Mouse (Mus musculus) forebrain, embryonic 12.5 days (tissue): Measurements from ENCODE around the gene Ldhal6b. TPM values are rescaled to one million over a fixed set of nuclear protein-coding genes. Genes with fewer than 3 reads are reported as not detected.

Experiments used
- ATAC-seq: fragments of 200-750 bp; cut with Nextera tagmentation; 2 replicates; pipeline ENCODE4 v1.8.0; 2017; ENCODE audit warnings: moderate TSS enrichment; ENCODE audit not compliant: low FRiP score
- H3K27ac ChIP-seq: fragments of 300-500 bp; sonication (generic); 2 replicates; pipeline ENCODE4 v1.5.1; 2016; ENCODE audit warnings: mild to moderate bottlenecking
- H3K27me3 ChIP-seq: fragments of 300-500 bp; sonication (generic); 2 replicates; pipeline ENCODE4 v1.6.1; 2016; ENCODE audit warnings: mild to moderate bottlenecking
- H3K36me3 ChIP-seq: fragments of 300-500 bp; sonication (generic); replicated peaks from 2 replicates; pipeline ENCODE4 v1.6.1; 2016; ENCODE audit warnings: mild to moderate bottlenecking
- H3K4me1 ChIP-seq: fragments of 300-500 bp; sonication (generic); 2 replicates; pipeline ENCODE4 v1.6.1; 2016
- H3K4me2 ChIP-seq: fragments of 300-500 bp; sonication (generic); 2 replicates; pipeline ENCODE4 v1.6.1; 2016; ENCODE audit warnings: mild to moderate bottlenecking, moderate library complexity
- H3K4me3 ChIP-seq: fragments of 300-500 bp; sonication (generic); replicated peaks from 2 replicates; pipeline ENCODE4 v1.5.1; 2016; ENCODE audit warnings: mild to moderate bottlenecking
- H3K9ac ChIP-seq: fragments of 300-500 bp; sonication (generic); 2 replicates; pipeline ENCODE4 v1.6.1; 2016; ENCODE audit warnings: mild to moderate bottlenecking
- H3K9me3 ChIP-seq: fragments of 300-500 bp; sonication (generic); 2 replicates; pipeline ENCODE4 v1.6.1; 2016
- WGBS: fragments of 180-500 bp; shearing (Covaris S2); methylation state at CpG from one replicate; pipeline ENCODE4 v1.1.7; 2016; 5-methylcytosine and 5-hydroxymethylcytosine counted together
- polyA plus RNA-seq: library from polyadenylated mRNA; unstranded; fragments of >200 nt; fragmentation: Nextera tagmentation; extraction: Ambion mirVana; gene quantifications from 2 replicates; pipeline ENCODE4 v1.2.1, GENCODE M21; 2016

Gene Ldhal6b
- polyA plus RNA-seq, 1 experiment from 2014 or later, result 0.13 TPM

GRCm38 (mm10) chr17:5406566-5406965 lies 12.0 kb downstream of the Ldhal6b start:
- 40% methylated on average over 10 of the region's 10 CpGs for WGBS
- peaks cover 18% of the 10 kb centered on the region for H3K4me1 ChIP-seq
- peaks cover 33% of the 10 kb centered on the region for H3K27me3 ChIP-seq
- H3K4me2 ChIP-seq, result no peak overlapping the region
- H3K9ac ChIP-seq, result no peak overlapping the region
- no peak for ATAC-seq
- H3K27ac ChIP-seq, result no peak overlapping the region
- no peaks in the 10 kb centered on the region for H3K9me3 ChIP-seq
- H3K36me3 ChIP-seq, result peaks cover 10% of the 10 kb centered on the region
- no peak overlapping the region for H3K4me3 ChIP-seq

DNA sequence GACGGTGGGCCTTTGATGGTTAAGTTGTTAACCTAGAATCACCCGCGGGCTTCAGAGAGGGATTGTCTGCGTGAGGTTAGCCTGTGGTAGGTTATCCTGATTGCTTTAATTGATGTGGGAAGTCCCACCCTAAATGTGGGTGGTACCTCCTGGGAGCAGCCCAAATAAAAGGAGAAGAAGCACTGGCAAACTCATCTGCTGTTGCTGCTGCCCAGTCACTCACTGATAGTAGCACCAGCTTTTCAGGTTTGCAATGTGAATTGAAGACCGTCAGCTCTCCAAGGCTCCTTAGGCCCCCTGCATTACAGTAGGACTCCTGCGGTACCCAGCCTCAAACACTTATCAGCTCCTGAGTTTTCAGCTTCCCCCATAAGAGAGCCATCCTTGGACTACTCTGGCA lies 14.7 kb downstream of the Ldhal6b start:
- H3K4me2 ChIP-seq, result no peak overlapping the region
- H3K27ac ChIP-seq, result no peak overlapping the region
- 76% methylated on average over 6 of the region's 6 CpGs for WGBS
- no peak overlapping the region for H3K9ac ChIP-seq
- no peak overlapping the region for H3K4me3 ChIP-seq
- no peaks in the 10 kb centered on the region for H3K9me3 ChIP-seq
- H3K27me3 ChIP-seq, result peaks cover 41% of the 10 kb centered on the region
- peaks cover 18% of the 10 kb centered on the region for H3K4me1 ChIP-seq
- no peaks in the 10 kb centered on the region for H3K36me3 ChIP-seq
- ATAC-seq, result no peak

- Histone ChIP-seq H3K4me1 (peaks cover 18% of the 10 kb centered on the region), H3K27me3 (peaks cover 45% of the 10 kb centered on the region), H3K9ac (no peak overlapping the region), H3K4me3 (no peak overlapping the region), H3K27ac (no peak overlapping the region), H3K4me2 (peak overlapping the region; percentile 21; the same call in 1 of the 2 replicates), H3K9me3 (no peaks in the 10 kb centered on the region), H3K36me3 (no peaks in the 10 kb centered on the region)
- ATAC-seq, result peak; percentile 77
- WGBS, result 21% methylated on average over 8 of the region's 8 CpGs
Observed at GRCm38 (mm10) chr17:5402624-5403023, 15.9 kb downstream of the Ldhal6b start.

GRCm38 (mm10) chr17:5402069-5402468 lies 16.5 kb downstream of the Ldhal6b start:
- Histone ChIP-seq H3K9ac (no peak overlapping the region), H3K9me3 (no peaks in the 10 kb centered on the region), H3K27ac (no peak overlapping the region), H3K4me1 (peaks cover 18% of the 10 kb centered on the region), H3K36me3 (no peaks in the 10 kb centered on the region), H3K4me2 (peak overlapping the region; percentile 22; the same call in 1 of the 2 replicates), H3K4me3 (no peak overlapping the region), H3K27me3 (peaks cover 46% of the 10 kb centered on the region)
- peak; percentile 63; the same call in 1 of the 2 replicates for ATAC-seq
- WGBS, result 8% methylated on average over 9 of the region's 9 CpGs

DNA sequence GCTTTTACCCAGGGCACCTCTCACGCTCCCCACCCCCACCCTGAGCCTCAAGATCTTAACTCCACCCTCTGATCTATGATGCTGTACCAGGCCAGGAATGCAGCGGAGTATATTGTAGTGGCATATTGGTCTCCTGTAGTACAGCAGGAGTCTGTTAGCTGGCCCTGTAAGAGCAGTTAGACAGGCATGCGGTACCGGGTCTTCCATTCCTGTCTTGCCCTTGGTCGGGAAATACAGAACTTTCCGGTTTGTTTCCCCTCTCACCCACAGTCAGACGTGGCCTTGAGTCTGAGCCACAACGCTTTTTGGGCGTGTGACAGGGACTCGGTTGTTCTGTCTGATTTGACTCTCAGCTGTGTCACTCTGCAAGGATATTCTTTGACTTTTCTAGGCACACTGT lies 17.3 kb downstream of the Ldhal6b start:
- WGBS, result 91% methylated on average over 10 of the region's 10 CpGs
- ATAC-seq, result no peak
- H3K4me1 ChIP-seq, result peaks cover 13% of the 10 kb centered on the region
- H3K9ac ChIP-seq, result no peak overlapping the region
- no peak overlapping the region for H3K4me2 ChIP-seq
- H3K4me3 ChIP-seq, result no peak overlapping the region
- H3K9me3 ChIP-seq, result no peaks in the 10 kb centered on the region
- peaks cover 51% of the 10 kb centered on the region for H3K27me3 ChIP-seq
- no peaks in the 10 kb centered on the region for H3K36me3 ChIP-seq
- H3K27ac ChIP-seq, result no peak overlapping the region

- ATAC-seq, result no peak
- Histone ChIP-seq H3K9ac (no peak overlapping the region), H3K36me3 (no peaks in the 10 kb centered on the region), H3K4me3 (no peak overlapping the region), H3K27ac (no peak overlapping the region), H3K9me3 (no peaks in the 10 kb centered on the region), H3K27me3 (peaks cover 52% of the 10 kb centered on the region), H3K4me1 (peaks cover 13% of the 10 kb centered on the region), H3K4me2 (no peak overlapping the region)
- WGBS, result 79% methylated on average over 14 of the region's 14 CpGs
Observed at GRCm38 (mm10) chr17:5400435-5401090, 18.0 kb downstream of the Ldhal6b start.

- no peak overlapping the region for H3K4me3 ChIP-seq
- peaks cover 24% of the 10 kb centered on the region for H3K27me3 ChIP-seq
- H3K4me2 ChIP-seq, result no peak overlapping the region
- no peaks in the 10 kb centered on the region for H3K36me3 ChIP-seq
- H3K27ac ChIP-seq, result no peak overlapping the region
- ATAC-seq, result peak; percentile 84
- H3K4me1 ChIP-seq, result peaks cover 6% of the 10 kb centered on the region; the same call in 1 of the 2 replicates
- no peaks in the 10 kb centered on the region for H3K9me3 ChIP-seq
- WGBS, result 35% methylated on average over 33 of the region's 33 CpGs
- no peak overlapping the region for H3K9ac ChIP-seq
Observed at GRCm38 (mm10) chr17:5397148-5398007, 21.2 kb downstream of the Ldhal6b start.

DNA sequence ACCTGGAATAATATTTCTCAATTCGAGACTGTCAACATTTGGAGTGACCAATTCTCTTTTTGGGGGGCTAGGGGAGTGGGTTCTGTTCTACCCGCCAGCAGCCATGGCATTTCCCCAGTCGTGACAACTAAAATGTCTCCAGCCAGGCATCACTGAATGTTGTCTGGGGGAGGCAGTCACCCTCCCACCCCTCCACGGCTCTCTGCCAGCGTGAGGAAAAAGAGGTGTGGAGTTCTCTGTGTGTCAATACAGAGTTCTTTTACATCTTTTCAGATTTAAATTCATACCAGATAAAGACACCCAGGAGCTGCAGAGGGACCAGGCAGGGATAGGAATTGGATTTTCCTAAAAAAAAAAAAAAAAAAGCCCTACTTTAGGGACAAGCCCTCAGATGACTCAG lies 22.4 kb downstream of the Ldhal6b start:
- Histone ChIP-seq H3K4me3 (no peak overlapping the region), H3K27ac (no peak overlapping the region), H3K36me3 (no peaks in the 10 kb centered on the region), H3K4me1 (no peaks in the 10 kb centered on the region), H3K4me2 (no peak overlapping the region), H3K9ac (no peak overlapping the region), H3K9me3 (no peaks in the 10 kb centered on the region), H3K27me3 (peaks cover 24% of the 10 kb centered on the region)
- 69% methylated on average over 5 of the region's 5 CpGs for WGBS
- ATAC-seq, result no peak

DNA sequence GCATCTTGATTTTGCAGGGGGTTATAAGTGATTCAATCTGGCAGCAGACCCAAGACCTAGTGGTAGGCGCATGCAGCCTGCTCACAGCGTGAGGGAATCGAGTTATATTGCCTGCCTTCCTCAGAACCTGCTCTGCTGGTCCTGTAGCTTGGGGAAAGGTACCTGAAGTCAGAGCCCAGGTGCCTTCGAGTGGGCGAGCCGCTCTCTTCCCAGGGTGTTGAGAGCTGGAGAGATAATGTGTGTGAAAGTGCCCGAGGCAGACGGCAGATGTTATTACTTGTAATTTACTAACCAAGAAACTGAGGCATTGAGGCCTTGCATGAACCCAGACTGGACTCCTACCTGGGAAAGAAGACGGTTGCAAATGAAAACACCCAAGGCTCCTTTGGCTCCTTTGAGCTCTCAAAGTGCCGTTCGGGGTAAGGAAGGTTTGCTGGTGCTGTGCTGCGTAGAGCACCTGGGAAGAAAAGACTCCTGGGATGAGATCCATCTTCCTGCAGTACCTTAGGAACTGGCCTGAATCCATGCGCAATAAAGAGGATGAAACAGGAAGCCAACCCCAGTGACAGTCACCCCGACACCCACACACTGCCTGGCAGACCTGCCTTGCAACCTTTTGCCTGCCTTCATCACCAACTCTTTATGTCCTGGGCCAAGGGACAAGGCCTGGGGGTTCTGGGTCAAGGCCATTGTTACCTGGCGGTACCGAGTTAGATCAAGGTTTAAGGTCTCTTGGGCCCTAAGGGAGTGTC lies 22.9 kb downstream of the Ldhal6b start:
- Histone ChIP-seq H3K27me3 (peaks cover 24% of the 10 kb centered on the region), H3K4me2 (no peak overlapping the region), H3K9me3 (no peaks in the 10 kb centered on the region), H3K27ac (no peak overlapping the region), H3K4me3 (no peak overlapping the region), H3K4me1 (peaks cover under 1% of the 10 kb centered on the region), H3K36me3 (no peaks in the 10 kb centered on the region), H3K9ac (no peak overlapping the region)
- no peak for ATAC-seq
- WGBS, result 90% methylated on average over 16 of the region's 16 CpGs

DNA sequence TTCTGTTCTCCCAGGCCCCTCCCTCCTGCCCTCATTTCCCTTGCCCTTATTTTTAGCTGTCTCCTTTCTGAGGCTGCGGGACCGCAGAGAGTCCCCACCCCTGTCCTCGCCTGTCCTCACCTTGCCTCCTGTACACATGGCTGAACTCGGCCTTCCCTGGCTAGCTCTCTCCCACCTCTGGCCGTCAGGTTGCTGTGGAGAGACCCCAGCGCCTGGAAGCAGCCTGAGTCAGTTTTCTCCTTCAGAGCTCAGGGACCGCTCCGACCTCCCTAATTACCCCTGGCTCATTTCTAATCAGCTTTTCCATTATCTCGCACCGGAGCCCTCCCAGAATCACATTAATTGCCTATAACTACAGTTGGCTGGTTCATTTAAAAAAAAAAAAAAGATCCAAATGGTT lies 27.9 kb downstream of the Ldhal6b start:
- H3K4me1 ChIP-seq, result peaks cover 7% of the 10 kb centered on the region
- H3K9me3 ChIP-seq, result no peaks in the 10 kb centered on the region
- H3K27me3 ChIP-seq, result peaks cover 4% of the 10 kb centered on the region; the same call in 1 of the 2 replicates
- ATAC-seq, result no peak
- no peak overlapping the region for H3K4me2 ChIP-seq
- 34% methylated on average over 10 of the region's 10 CpGs for WGBS
- no peak overlapping the region for H3K9ac ChIP-seq
- H3K27ac ChIP-seq, result no peak overlapping the region
- no peaks in the 10 kb centered on the region for H3K36me3 ChIP-seq
- H3K4me3 ChIP-seq, result no peak overlapping the region

DNA sequence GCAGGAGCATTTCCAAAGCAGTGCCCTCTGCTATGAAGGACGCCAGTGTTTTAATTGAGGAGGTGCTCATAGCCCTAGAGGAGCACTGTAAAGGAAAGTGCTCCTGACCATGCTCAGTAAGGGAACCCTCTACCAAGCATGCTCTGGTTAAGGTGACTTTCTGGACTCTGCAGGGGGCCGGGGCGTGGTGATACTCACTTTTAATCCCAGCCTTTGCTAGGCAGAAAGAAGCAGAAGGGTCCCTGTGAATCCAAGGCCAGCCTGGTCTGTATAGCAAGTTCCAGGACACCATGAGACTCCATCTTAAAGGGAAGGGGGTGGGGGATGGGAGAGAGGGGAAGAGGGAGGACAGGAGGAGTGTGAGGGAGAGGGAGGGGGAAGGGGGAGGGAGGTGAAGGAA lies 30.2 kb downstream of the Ldhal6b start:
- no peaks in the 10 kb centered on the region for H3K9me3 ChIP-seq
- H3K4me2 ChIP-seq, result no peak overlapping the region
- H3K27ac ChIP-seq, result no peak overlapping the region
- no peaks in the 10 kb centered on the region for H3K27me3 ChIP-seq
- no peak overlapping the region for H3K9ac ChIP-seq
- no peak overlapping the region for H3K4me3 ChIP-seq
- H3K4me1 ChIP-seq, result peaks cover 7% of the 10 kb centered on the region
- no peaks in the 10 kb centered on the region for H3K36me3 ChIP-seq
- WGBS, result 66% methylated on average over 3 of the region's 3 CpGs
- ATAC-seq, result no peak

DNA sequence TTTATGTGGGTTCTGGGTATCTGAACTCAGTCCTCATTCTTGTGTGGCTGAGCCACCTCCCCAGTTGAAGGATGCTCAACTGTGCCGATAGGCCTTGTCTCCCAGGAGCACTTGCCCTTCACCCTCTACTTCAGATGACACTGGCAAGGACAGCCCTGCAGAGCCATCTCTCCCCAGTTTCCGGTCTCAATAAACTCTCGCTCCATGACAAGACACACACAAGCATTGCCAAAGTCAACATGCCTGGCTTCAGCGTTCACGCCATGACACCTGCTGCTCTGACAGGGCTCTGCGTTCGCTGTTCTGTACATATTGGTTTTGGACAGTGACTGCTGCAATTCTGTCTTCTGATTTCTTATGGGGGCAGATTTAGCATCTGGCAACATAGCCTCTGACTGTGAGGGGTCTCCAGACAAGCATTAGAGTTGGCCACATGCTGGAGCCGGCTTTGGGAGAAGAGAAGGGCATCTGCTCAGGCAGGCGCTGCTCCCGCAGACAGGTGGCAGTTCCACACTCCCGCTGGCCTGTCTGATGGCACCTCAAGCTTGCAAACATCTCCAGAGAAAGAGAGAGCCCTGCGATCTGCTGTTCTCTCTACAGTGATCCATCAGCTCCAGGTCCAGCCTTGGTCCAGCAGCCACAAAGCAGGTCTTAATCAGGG lies 31.6 kb downstream of the Ldhal6b start:
- Histone ChIP-seq H3K27ac (no peak overlapping the region), H3K4me2 (no peak overlapping the region), H3K4me1 (peaks cover 7% of the 10 kb centered on the region), H3K27me3 (no peaks in the 10 kb centered on the region), H3K9ac (no peak overlapping the region), H3K4me3 (no peak overlapping the region), H3K9me3 (no peaks in the 10 kb centered on the region), H3K36me3 (no peaks in the 10 kb centered on the region)
- WGBS, result 90% methylated on average over 12 of the region's 12 CpGs
- ATAC-seq, result no peak
